Mouse (Mus musculus): ENCODE results near the gene Kdelr2. TPM values are rescaled to one million over a fixed set of nuclear protein-coding genes. Genes with fewer than 3 reads are reported as not detected.

The Kdelr2 gene
- polyA plus RNA-seq, 1 experiment from 2014 or later: 387 TPM

- peak overlapping the region; percentile 47 for H3K9ac ChIP-seq (replicated peaks; ENCODE audit: low read depth, low read length)
- no peaks in the 10 kb centered on the region for H3K9me3 ChIP-seq (ENCODE audit: control insufficient read depth, low read depth, low read length)
- no peak overlapping the region for H3K27ac ChIP-seq (ENCODE audit: low read length)
- H3K4me1 ChIP-seq (ENCODE audit: control insufficient read depth, insufficient read depth, low read length): no peaks in the 10 kb centered on the region
- ATAC-seq (ENCODE audit: insufficient number of reproducible peaks, insufficient read depth, low FRiP score, low read depth): no peak
- no peaks in the 10 kb centered on the region for H3K36me3 ChIP-seq (ENCODE audit: control insufficient read depth, insufficient read depth, low read length)
- H3K4me3 ChIP-seq (ENCODE audit: low read depth, low read length): peak overlapping the region; percentile 79
- WGBS: 79% methylated on average over 11 of the region's 11 CpGs
- H3K4me2 ChIP-seq (replicated peaks; ENCODE audit: low read depth, low read length): peak overlapping the region; percentile 90
- H3K27me3 ChIP-seq (ENCODE audit: control insufficient read depth, insufficient read depth, low read length): no peaks in the 10 kb centered on the region
These were observed 60.0 kb downstream of the Kdelr2 start for GRCm38 (mm10) chr5:143463671-143464070.

- WGBS: 2% methylated on average over 43 of the region's 43 CpGs
These were observed 60.6 kb downstream of the Kdelr2 start, which contains the start of gene Daglb for GRCm38 (mm10) chr5:143464100-143464756. Daglb (plus strand) TSS chr5:143464584.

GRCm38 (mm10) chr5:143464757-143465118 lies 61.1 kb downstream of the Kdelr2 start:
- peak overlapping the region; percentile 47 for H3K9ac ChIP-seq (replicated peaks; ENCODE audit: low read depth, low read length)
- H3K9me3 ChIP-seq (ENCODE audit: control insufficient read depth, low read depth, low read length): no peaks in the 10 kb centered on the region
- H3K27me3 ChIP-seq (ENCODE audit: control insufficient read depth, insufficient read depth, low read length): no peaks in the 10 kb centered on the region
- no peaks in the 10 kb centered on the region for H3K4me1 ChIP-seq (ENCODE audit: control insufficient read depth, insufficient read depth, low read length)
- H3K36me3 ChIP-seq (ENCODE audit: control insufficient read depth, insufficient read depth, low read length): no peaks in the 10 kb centered on the region
- under 1% methylated on average over 20 of the region's 20 CpGs for WGBS
- H3K27ac ChIP-seq (ENCODE audit: low read length): no peak overlapping the region
- peak overlapping the region; percentile 79 for H3K4me3 ChIP-seq (ENCODE audit: low read depth, low read length)
- peak; percentile 61; the same call in 1 of the 2 replicates for ATAC-seq (ENCODE audit: insufficient number of reproducible peaks, insufficient read depth, low FRiP score, low read depth)
- peak overlapping the region; percentile 90 for H3K4me2 ChIP-seq (replicated peaks; ENCODE audit: low read depth, low read length)

More at GRCm38 (mm10) chr5:143464100-143464756, 60.6 kb downstream of the Kdelr2 start, which contains the start of gene Daglb:
- H3K27ac ChIP-seq (ENCODE audit: low read length): 0 out of 2 replicates have a peak within 1 kb of the TSS, but pooled peaks have one; percentile 10
- H3K27me3 ChIP-seq (ENCODE audit: control insufficient read depth, insufficient read depth, low read length): no peaks in the 10 kb centered on the region
- H3K4me3 ChIP-seq (ENCODE audit: low read depth, low read length): peak within 1 kb of the TSS; percentile 79
- H3K36me3 ChIP-seq (ENCODE audit: control insufficient read depth, insufficient read depth, low read length): no peaks in the 10 kb centered on the region
- H3K9ac ChIP-seq (replicated peaks; ENCODE audit: low read depth, low read length): peak within 1 kb of the TSS; percentile 47
- H3K4me1 ChIP-seq (ENCODE audit: control insufficient read depth, insufficient read depth, low read length): no peaks in the 10 kb centered on the region
- H3K9me3 ChIP-seq (ENCODE audit: control insufficient read depth, low read depth, low read length): no peaks in the 10 kb centered on the region
- ATAC-seq (ENCODE audit: insufficient number of reproducible peaks, insufficient read depth, low FRiP score, low read depth): peak; percentile 95
- peak within 1 kb of the TSS; percentile 90 for H3K4me2 ChIP-seq (replicated peaks; ENCODE audit: low read depth, low read length)

GRCm38 (mm10) chr5:143465156-143466085 lies 61.8 kb downstream of the Kdelr2 start:
- ATAC-seq (ENCODE audit: insufficient number of reproducible peaks, insufficient read depth, low FRiP score, low read depth): no peak
- Histone ChIP-seq H3K9ac (replicated peaks; ENCODE audit: low read depth, low read length) (peak overlapping the region; percentile 47), H3K4me1 (ENCODE audit: control insufficient read depth, insufficient read depth, low read length) (no peaks in the 10 kb centered on the region), H3K4me3 (ENCODE audit: low read depth, low read length) (peak overlapping the region; percentile 79), H3K36me3 (ENCODE audit: control insufficient read depth, insufficient read depth, low read length) (no peaks in the 10 kb centered on the region), H3K27ac (ENCODE audit: low read length) (no peak overlapping the region), H3K27me3 (ENCODE audit: control insufficient read depth, insufficient read depth, low read length) (no peaks in the 10 kb centered on the region), H3K4me2 (replicated peaks; ENCODE audit: low read depth, low read length) (peak overlapping the region; percentile 90), H3K9me3 (ENCODE audit: control insufficient read depth, low read depth, low read length) (no peaks in the 10 kb centered on the region)
- 29% methylated on average over 23 of the region's 23 CpGs for WGBS

GRCm38 (mm10) chr5:143466891-143467669 lies 63.4 kb downstream of the Kdelr2 start:
- Histone ChIP-seq H3K4me1 (ENCODE audit: control insufficient read depth, insufficient read depth, low read length) (no peaks in the 10 kb centered on the region), H3K36me3 (ENCODE audit: control insufficient read depth, insufficient read depth, low read length) (no peaks in the 10 kb centered on the region), H3K4me3 (ENCODE audit: low read depth, low read length) (no peak overlapping the region), H3K27me3 (ENCODE audit: control insufficient read depth, insufficient read depth, low read length) (no peaks in the 10 kb centered on the region), H3K4me2 (replicated peaks; ENCODE audit: low read depth, low read length) (no peak overlapping the region), H3K9me3 (ENCODE audit: control insufficient read depth, low read depth, low read length) (no peaks in the 10 kb centered on the region), H3K27ac (ENCODE audit: low read length) (no peak overlapping the region), H3K9ac (replicated peaks; ENCODE audit: low read depth, low read length) (no peak overlapping the region)
- 88% methylated on average over 23 of the region's 23 CpGs for WGBS
- ATAC-seq (ENCODE audit: insufficient number of reproducible peaks, insufficient read depth, low FRiP score, low read depth): no peak

GRCm38 (mm10) chr5:143467931-143468330 lies 64.3 kb downstream of the Kdelr2 start:
- no peak for ATAC-seq (ENCODE audit: insufficient number of reproducible peaks, insufficient read depth, low FRiP score, low read depth)
- Histone ChIP-seq H3K4me1 (ENCODE audit: control insufficient read depth, insufficient read depth, low read length) (no peaks in the 10 kb centered on the region), H3K9ac (replicated peaks; ENCODE audit: low read depth, low read length) (no peak overlapping the region), H3K27ac (ENCODE audit: low read length) (no peak overlapping the region), H3K4me3 (ENCODE audit: low read depth, low read length) (no peak overlapping the region), H3K9me3 (ENCODE audit: control insufficient read depth, low read depth, low read length) (no peaks in the 10 kb centered on the region), H3K4me2 (replicated peaks; ENCODE audit: low read depth, low read length) (no peak overlapping the region), H3K36me3 (ENCODE audit: control insufficient read depth, insufficient read depth, low read length) (no peaks in the 10 kb centered on the region), H3K27me3 (ENCODE audit: control insufficient read depth, insufficient read depth, low read length) (no peaks in the 10 kb centered on the region)
- 89% methylated on average over 6 of the region's 6 CpGs for WGBS

- H3K36me3 ChIP-seq (ENCODE audit: control insufficient read depth, insufficient read depth, low read length): no peaks in the 10 kb centered on the region
These were observed 66.0 kb downstream of the Kdelr2 start for GRCm38 (mm10) chr5:143469628-143470027.

More at GRCm38 (mm10) chr5:143469628-143470027, 66.0 kb downstream of the Kdelr2 start:
- Histone ChIP-seq H3K27me3 (ENCODE audit: control insufficient read depth, insufficient read depth, low read length) (no peaks in the 10 kb centered on the region), H3K27ac (ENCODE audit: low read length) (no peak overlapping the region), H3K9ac (replicated peaks; ENCODE audit: low read depth, low read length) (no peak overlapping the region), H3K9me3 (ENCODE audit: control insufficient read depth, low read depth, low read length) (no peaks in the 10 kb centered on the region), H3K4me3 (ENCODE audit: low read depth, low read length) (no peak overlapping the region), H3K4me2 (replicated peaks; ENCODE audit: low read depth, low read length) (no peak overlapping the region), H3K4me1 (ENCODE audit: control insufficient read depth, insufficient read depth, low read length) (no peaks in the 10 kb centered on the region)
- ATAC-seq (ENCODE audit: insufficient number of reproducible peaks, insufficient read depth, low FRiP score, low read depth): no peak
- WGBS: 93% methylated on average over 8 of the region's 8 CpGs

Data from stomach, embryonic 14.5 days (tissue).